Mouse (Mus musculus): ENCODE data around the gene Snx25. TPM values are rescaled to one million over a fixed set of nuclear protein-coding genes. Genes with fewer than 3 reads are reported as not detected.
"Not testable (repeated sequence)": the region's sequence is repeated elsewhere in the genome, so short reads cannot be mapped to it uniquely, and the experiment has no call there.

Gene Snx25
- total and polyA plus RNA-seq, 3 experiments, result 6.9 to 22.2 (median 13.4) TPM

DNA sequence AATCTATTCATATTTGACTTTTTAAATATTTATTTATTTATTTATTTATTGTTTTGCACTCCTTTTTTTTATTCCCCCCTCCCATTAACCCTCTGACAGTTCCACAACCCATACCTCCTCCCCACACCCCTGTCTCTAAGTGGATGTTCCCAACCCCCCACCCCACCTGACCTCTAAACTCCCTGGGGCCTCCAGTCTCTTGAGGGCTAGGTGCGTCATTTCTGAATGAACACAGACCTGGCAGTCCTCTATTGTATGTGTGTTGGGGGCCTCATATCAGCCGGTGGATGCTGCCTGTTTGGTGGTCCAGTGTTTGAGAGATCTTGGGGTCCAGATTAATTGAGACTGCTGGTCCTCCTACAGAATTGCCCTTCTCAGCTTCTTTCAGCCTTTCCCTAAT lies 16.4 kb downstream of the Snx25 start:
- H3K9ac ChIP-seq (ENCODE audit: insufficient read depth, low read depth); H3K4me3 ChIP-seq (replicated peaks in 1 of 3; ENCODE audit: low read depth in 2 of 3, low read length in 2 of 3, poor library complexity in 1 of 3); DNase-seq (ENCODE audit: extremely low read depth); H3K9me3 ChIP-seq (replicated peaks; ENCODE audit: low read length); H3K27ac ChIP-seq (ENCODE audit: insufficient read depth, low read depth); H3K4me1 ChIP-seq (ENCODE audit: control insufficient read depth in 1 of 2, insufficient read depth in 2 of 2); H3K36me3 ChIP-seq (replicated peaks in 1 of 2; ENCODE audit: control insufficient read depth in 1 of 2, insufficient read depth in 1 of 2, low read length in 1 of 2); H3K27me3 ChIP-seq (replicated peaks); H3K79me2 ChIP-seq (replicated peaks; ENCODE audit: control insufficient read depth, extremely low read depth, insufficient read depth, poor library complexity, severe bottlenecking); in situ Hi-C loops (cut with MboI; ENCODE audit: low pct_ligation_motif_present, low pct_unique_long_range_greater_than_20kb, low sequenced_read_pairs); dilution Hi-C loops (cut with MboI; ENCODE audit: extremely low pct_ligation_motif_present, extremely low pct_unique_long_range_greater_than_20kb, low sequenced_read_pairs); H3K4me2 ChIP-seq (ENCODE audit: insufficient read depth, low read depth, poor library complexity, severe bottlenecking): not testable (repeated sequence)

DNA sequence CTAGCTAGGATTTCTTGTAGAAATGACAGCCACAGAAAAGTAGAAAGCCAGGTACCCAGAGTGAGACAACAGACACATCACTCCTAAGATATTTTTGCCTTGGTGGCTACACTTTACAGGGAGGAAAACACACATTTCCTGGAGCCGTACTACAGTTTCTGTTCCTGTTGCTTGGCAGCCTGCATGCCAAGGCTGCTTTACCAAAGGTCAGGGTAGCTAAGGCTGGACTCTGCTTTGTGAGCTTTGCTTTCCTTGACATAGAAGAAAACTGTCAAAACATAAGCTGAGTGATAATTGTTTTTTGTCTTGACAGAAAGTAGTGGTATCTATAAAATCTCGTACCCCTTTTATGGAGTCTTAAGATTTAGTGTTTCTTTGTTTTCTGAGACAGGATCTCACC lies 21.5 kb downstream of the Snx25 start:
- Histone ChIP-seq H3K4me1 (ENCODE audit: control insufficient read depth in 1 of 2, insufficient read depth in 2 of 2) (peaks cover 0 to 13% of the 10 kb centered on the region in 2 experiments; a peak in 2 of 4 replicates), H3K4me2 (ENCODE audit: insufficient read depth, low read depth, poor library complexity, severe bottlenecking) (no peak overlapping the region), H3K27me3 (replicated peaks) (no peaks in the 10 kb centered on the region), H3K27ac (ENCODE audit: insufficient read depth, low read depth) (no peak overlapping the region), H3K79me2 (replicated peaks; ENCODE audit: control insufficient read depth, extremely low read depth, insufficient read depth, poor library complexity, severe bottlenecking) (no peaks in the 10 kb centered on the region), H3K9ac (ENCODE audit: insufficient read depth, low read depth) (no peak overlapping the region), H3K4me3 (replicated peaks in 1 of 3; ENCODE audit: low read depth in 2 of 3, low read length in 2 of 3, poor library complexity in 1 of 3) (no peak overlapping the region), H3K36me3 (replicated peaks in 1 of 2; ENCODE audit: control insufficient read depth in 1 of 2, insufficient read depth in 1 of 2, low read length in 1 of 2) (peaks cover 0 to 2% of the 10 kb centered on the region in 2 experiments), H3K9me3 (replicated peaks; ENCODE audit: low read length) (no peaks in the 10 kb centered on the region)
- in situ Hi-C loops (cut with MboI; ENCODE audit: low pct_ligation_motif_present, low pct_unique_long_range_greater_than_20kb, low sequenced_read_pairs) (no loop called here), dilution Hi-C loops (cut with MboI; ENCODE audit: extremely low pct_ligation_motif_present, extremely low pct_unique_long_range_greater_than_20kb, low sequenced_read_pairs) (no loop called here)
- TF ChIP-seq TBP (conservative IDR thresholded peaks at IDR 0.05; ENCODE audit: low read depth, low read length) (no peak), MAX (IDR thresholded peaks at IDR 0.05; ENCODE audit: low read length) (no peak), RCOR1 (conservative IDR thresholded peaks at IDR 0.05; ENCODE audit: low read depth, low read length) (no peak), HCFC1 (IDR thresholded peaks at IDR 0.05; ENCODE audit: low read depth, low read length) (no peak), ELF1 (IDR thresholded peaks at IDR 0.05; ENCODE audit: low read depth, low read length) (no peak), POLR2A (IDR thresholded peaks at IDR 0.05; ENCODE audit: low read depth, low read length) (no peak), JUN (IDR thresholded peaks at IDR 0.05; ENCODE audit: insufficient read depth, low read depth, low read length) (no peak), CHD2 (IDR thresholded peaks at IDR 0.05; ENCODE audit: low read length) (no peak), RAD21 (IDR thresholded peaks at IDR 0.05; ENCODE audit: low read depth, low read length) (no peak), SIN3A (IDR thresholded peaks at IDR 0.05; ENCODE audit: low read length) (no peak), MAFK (IDR thresholded peaks at IDR 0.05; ENCODE audit: insufficient replicate concordance, low read length) (no peak), NRF1 (IDR thresholded peaks at IDR 0.05; ENCODE audit: low read depth, low read length) (no peak)
- no peak for DNase-seq (ENCODE audit: extremely low read depth)

DNA sequence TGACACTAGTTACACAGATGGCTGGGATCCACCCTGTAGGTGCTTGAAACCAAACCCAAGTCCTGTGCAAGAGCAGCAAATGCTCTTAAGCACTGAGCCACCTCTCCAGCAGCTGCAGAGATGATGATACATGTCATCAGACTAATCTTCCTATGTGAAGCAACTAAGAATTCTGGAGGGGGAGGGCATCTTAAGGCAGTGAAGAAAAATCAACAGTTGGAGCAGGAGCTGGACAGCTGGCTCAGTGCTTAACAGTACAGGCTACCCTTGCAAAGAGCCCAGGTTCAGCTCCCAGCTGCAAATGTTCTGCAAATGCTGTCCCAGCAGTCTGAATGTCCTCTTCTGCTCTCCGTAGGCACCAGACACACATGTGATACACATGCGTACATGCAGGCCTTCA lies 29.5 kb downstream of the Snx25 start:
- in situ Hi-C loops (cut with MboI; ENCODE audit: low pct_ligation_motif_present, low pct_unique_long_range_greater_than_20kb, low sequenced_read_pairs), result no loop called here
- peaks cover 0 to 14% of the 10 kb centered on the region in 2 experiments for H3K36me3 ChIP-seq (replicated peaks in 1 of 2; ENCODE audit: control insufficient read depth in 1 of 2, insufficient read depth in 1 of 2, low read length in 1 of 2)

More for the DNA sequence above, 29.5 kb downstream of the Snx25 start:
- Histone ChIP-seq H3K9ac (ENCODE audit: insufficient read depth, low read depth) (no peak overlapping the region), H3K79me2 (replicated peaks; ENCODE audit: control insufficient read depth, extremely low read depth, insufficient read depth, poor library complexity, severe bottlenecking) (no peaks in the 10 kb centered on the region), H3K27ac (ENCODE audit: insufficient read depth, low read depth) (no peak overlapping the region), H3K27me3 (replicated peaks) (no peaks in the 10 kb centered on the region), H3K4me3 (replicated peaks in 1 of 3; ENCODE audit: low read depth in 2 of 3, low read length in 2 of 3, poor library complexity in 1 of 3) (no peak overlapping the region), H3K4me2 (ENCODE audit: insufficient read depth, low read depth, poor library complexity, severe bottlenecking) (no peak overlapping the region), H3K4me1 (ENCODE audit: control insufficient read depth in 1 of 2, insufficient read depth in 2 of 2) (peaks cover 0 to 5% of the 10 kb centered on the region in 2 experiments; a peak in 2 of 4 replicates), H3K9me3 (replicated peaks; ENCODE audit: low read length) (no peaks in the 10 kb centered on the region)
- dilution Hi-C loops (cut with MboI; ENCODE audit: extremely low pct_ligation_motif_present, extremely low pct_unique_long_range_greater_than_20kb, low sequenced_read_pairs), result no loop called here
- DNase-seq (ENCODE audit: extremely low read depth), result no peak
- no peak for TF ChIP-seq HCFC1 (IDR thresholded peaks at IDR 0.05; ENCODE audit: low read depth, low read length)
- TF ChIP-seq BHLHE40 (IDR thresholded peaks at IDR 0.05; ENCODE audit: low read depth, low read length), result no peak
- no peak for TF ChIP-seq KAT2A (IDR thresholded peaks at IDR 0.05; ENCODE audit: insufficient replicate concordance, low read length)
- no peak for TF ChIP-seq TBP (conservative IDR thresholded peaks at IDR 0.05; ENCODE audit: low read depth, low read length)
